Mouse (Mus musculus) intestine, embryonic 15.5 days (tissue): Measurements from ENCODE around the gene Nalcn. TPM values are rescaled to one million over a fixed set of nuclear protein-coding genes. Genes with fewer than 3 reads are reported as not detected.
"Not testable (repeated sequence)": the region's sequence is repeated elsewhere in the genome, so short reads cannot be mapped to it uniquely, and the experiment has no call there.

ENCODE experiments used
- ATAC-seq: fragments of 200-750 bp; cut with Nextera tagmentation; 2 replicates; pipeline ENCODE4 v1.8.0; 2017; ENCODE audit warnings: moderate TSS enrichment, moderate library complexity
- H3K27ac ChIP-seq: fragments of 300-500 bp; sonication (generic); 2 replicates; pipeline ENCODE4 v1.5.1; 2015; ENCODE audit warnings: mild to moderate bottlenecking, inconsistent platforms
- H3K27me3 ChIP-seq: fragments of 300-500 bp; sonication (generic); replicated peaks from 2 replicates; pipeline ENCODE4 v1.6.1; 2015; ENCODE audit warnings: inconsistent platforms
- H3K36me3 ChIP-seq: fragments of 300-500 bp; sonication (generic); 2 replicates; pipeline ENCODE4 v1.6.1; 2015; ENCODE audit warnings: inconsistent platforms
- H3K4me1 ChIP-seq: fragments of 300-500 bp; sonication (generic); replicated peaks from 2 replicates; pipeline ENCODE4 v1.6.1; 2015; ENCODE audit warnings: inconsistent platforms
- H3K4me2 ChIP-seq: fragments of 300-500 bp; sonication (generic); replicated peaks from 2 replicates; pipeline ENCODE4 v1.6.1; 2015; ENCODE audit warnings: mild to moderate bottlenecking, inconsistent platforms
- H3K4me3 ChIP-seq: fragments of 300-500 bp; sonication (generic); replicated peaks from 2 replicates; pipeline ENCODE4 v1.5.1; 2015; ENCODE audit warnings: inconsistent platforms
- H3K9ac ChIP-seq: fragments of 300-500 bp; sonication (generic); 2 replicates; pipeline ENCODE4 v1.6.1; 2015; ENCODE audit warnings: inconsistent platforms
- H3K9me3 ChIP-seq: fragments of 300-500 bp; sonication (generic); 2 replicates; pipeline ENCODE4 v1.6.1; 2016; ENCODE audit warnings: inconsistent platforms
- WGBS: fragments of 180-500 bp; shearing (Covaris S2); methylation state at CpG from one replicate; pipeline ENCODE4 v1.1.7; 2015; 5-methylcytosine and 5-hydroxymethylcytosine counted together
- polyA plus RNA-seq: library from polyadenylated mRNA; unstranded; fragments of >200 nt; fragmentation: Nextera tagmentation; extraction: Ambion mirVana; gene quantifications from 2 replicates; pipeline ENCODE4 v1.2.1, GENCODE M21; 2015

Nalcn gene
- 0.86 and 1.0 TPM in 2 replicates for polyA plus RNA-seq

DNA sequence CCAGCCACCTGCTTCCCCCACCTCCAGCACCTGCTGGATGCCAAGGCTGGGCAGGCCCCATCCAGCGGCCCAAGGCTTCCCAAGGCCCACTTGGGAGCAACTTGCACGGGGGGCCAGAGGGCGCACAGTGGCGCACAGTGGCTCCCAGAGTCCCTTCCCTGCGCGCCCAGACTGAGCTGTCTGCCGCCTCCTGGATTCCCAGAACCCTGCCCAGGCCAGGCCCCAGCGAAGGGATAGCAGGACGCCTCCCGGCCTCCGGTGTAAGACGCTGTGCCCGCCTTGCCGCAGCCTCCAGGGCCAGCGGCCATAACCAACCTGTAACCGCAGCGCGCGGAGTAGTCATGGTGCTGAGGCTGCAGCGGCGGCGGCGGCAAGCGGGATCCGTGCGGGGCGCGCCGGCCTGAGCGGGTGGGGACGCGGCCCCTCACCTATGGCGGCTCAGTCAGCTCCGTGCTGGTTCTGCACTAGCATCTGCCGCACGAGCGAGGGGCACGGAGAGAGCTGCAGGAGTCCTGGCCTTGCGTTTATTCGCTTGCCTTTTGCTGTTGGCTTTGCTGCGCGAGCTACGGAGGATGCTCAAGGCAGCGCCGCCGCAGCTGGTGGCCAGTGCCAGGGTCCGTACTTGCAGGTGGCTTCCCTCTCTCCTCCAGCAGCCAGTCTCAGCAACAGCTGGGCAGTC lies at the start of gene Nalcn:
Nalcn (minus strand) TSS at position 644 of the 679 bp plus-strand sequence.
- no peaks in the 10 kb centered on the region; the same call in 1 of the 2 replicates for H3K4me1 ChIP-seq
- ATAC-seq = peak; percentile 82
- no peak within 1 kb of the TSS; the same call in 1 of the 2 replicates for H3K27ac ChIP-seq
- 2% methylated on average over 47 of the region's 47 CpGs for WGBS
- H3K9ac ChIP-seq = peak within 1 kb of the TSS; percentile 21; the same call in 1 of the 2 replicates
- H3K4me2 ChIP-seq = peak within 1 kb of the TSS; percentile 86
- H3K9me3 ChIP-seq = no peaks in the 10 kb centered on the region
- peaks cover 13% of the 10 kb centered on the region for H3K27me3 ChIP-seq
- peak within 1 kb of the TSS; percentile 45 for H3K4me3 ChIP-seq
- no peaks in the 10 kb centered on the region for H3K36me3 ChIP-seq

DNA sequence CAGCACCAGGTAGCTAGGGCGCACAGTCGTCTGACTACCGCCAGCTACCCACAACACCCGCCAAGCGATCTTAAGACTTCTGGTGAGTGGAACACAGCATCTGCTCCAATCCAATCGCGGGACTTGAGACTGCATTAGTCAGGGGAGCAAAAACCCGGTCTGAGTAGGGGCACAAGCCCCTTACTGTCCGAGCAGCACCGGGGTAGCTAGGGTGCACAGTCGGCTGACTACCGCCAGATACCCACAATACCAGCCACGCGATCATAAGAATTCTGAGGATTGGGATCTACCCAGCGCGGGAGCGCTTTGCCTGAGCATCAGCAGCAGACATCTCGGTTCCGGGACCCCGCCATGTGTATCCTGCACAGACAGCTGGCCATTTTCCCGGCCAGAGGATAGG lies 44.1 kb upstream of the Nalcn start:
- not testable (repeated sequence) for H3K4me3 ChIP-seq, H3K9ac ChIP-seq, H3K9me3 ChIP-seq, H3K27ac ChIP-seq, H3K4me1 ChIP-seq, H3K4me2 ChIP-seq, ATAC-seq, H3K36me3 ChIP-seq, H3K27me3 ChIP-seq
- 74% methylated on average over 21 of the region's 21 CpGs for WGBS

DNA sequence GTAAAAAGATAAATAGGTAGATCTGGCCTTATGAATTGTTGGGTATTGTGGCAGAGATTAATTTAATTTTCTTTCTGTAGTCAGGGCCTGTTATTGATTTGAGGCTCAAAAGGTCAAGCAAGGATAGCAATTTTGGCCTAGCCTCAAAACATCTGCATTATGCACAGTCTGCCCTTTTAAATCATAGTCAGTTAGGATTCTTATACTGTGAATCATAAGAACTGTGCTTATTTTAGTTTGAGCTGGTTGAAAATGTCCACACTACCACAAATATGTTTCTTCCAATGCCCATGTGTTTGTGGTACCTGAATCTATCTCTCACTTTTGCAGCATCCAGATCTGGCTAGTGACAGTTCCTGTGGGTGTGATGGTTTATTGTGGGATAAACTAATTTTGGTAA lies 37.5 kb upstream of the Nalcn start:
- Histone ChIP-seq H3K27ac (no peak overlapping the region), H3K27me3 (no peaks in the 10 kb centered on the region), H3K4me3 (no peak overlapping the region), H3K9ac (no peak overlapping the region), H3K9me3 (no peaks in the 10 kb centered on the region), H3K4me1 (peaks cover 4% of the 10 kb centered on the region; the same call in 1 of the 2 replicates), H3K4me2 (no peak overlapping the region), H3K36me3 (no peaks in the 10 kb centered on the region)
- ATAC-seq = no peak

DNA sequence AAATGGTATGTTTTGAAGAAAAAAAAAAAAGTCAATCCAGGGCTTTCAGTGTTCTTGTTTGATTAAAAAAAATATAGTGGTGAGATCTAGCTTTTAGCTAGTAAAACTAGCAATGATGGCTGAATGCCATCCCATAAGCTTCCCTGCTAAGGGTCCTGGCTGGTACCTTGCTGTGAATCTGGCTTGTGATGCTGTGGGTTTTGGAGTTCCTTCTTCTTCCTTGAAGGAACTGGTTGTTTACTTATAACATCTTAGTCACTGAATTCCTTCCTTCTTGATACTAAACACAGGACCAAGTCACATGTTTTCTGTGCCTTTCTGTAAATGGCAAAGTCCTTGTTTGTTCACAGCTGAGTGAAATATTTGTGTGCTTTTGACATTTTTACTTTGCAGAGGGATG lies 36.3 kb upstream of the Nalcn start:
- Histone ChIP-seq H3K4me2 (no peak overlapping the region), H3K4me3 (no peak overlapping the region), H3K9me3 (no peaks in the 10 kb centered on the region), H3K4me1 (peaks cover 4% of the 10 kb centered on the region; the same call in 1 of the 2 replicates), H3K27ac (no peak overlapping the region), H3K9ac (no peak overlapping the region), H3K27me3 (no peaks in the 10 kb centered on the region), H3K36me3 (no peaks in the 10 kb centered on the region)
- ATAC-seq = no peak

DNA sequence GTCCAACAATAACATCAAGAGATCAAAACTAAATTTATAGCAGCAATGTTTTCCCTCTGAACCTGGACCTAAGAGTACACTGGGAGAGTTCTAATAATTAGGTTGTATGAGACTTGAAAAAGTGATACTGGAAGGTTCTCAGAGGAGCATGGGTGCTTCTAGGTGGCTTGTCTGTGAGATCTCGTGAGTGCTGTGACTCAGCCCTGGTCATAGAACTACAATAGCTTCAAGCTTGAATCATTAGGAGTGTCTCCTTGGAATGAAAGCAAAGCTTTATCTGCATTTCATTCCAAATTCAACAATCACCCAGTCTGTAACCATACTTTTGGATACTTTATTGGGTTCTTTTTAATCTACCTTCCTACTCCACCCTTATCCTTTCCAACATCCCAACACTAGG lies 35.4 kb upstream of the Nalcn start:
- Histone ChIP-seq H3K27me3 (no peaks in the 10 kb centered on the region), H3K9me3 (no peaks in the 10 kb centered on the region), H3K27ac (no peak overlapping the region), H3K9ac (no peak overlapping the region), H3K4me2 (no peak overlapping the region), H3K4me3 (no peak overlapping the region), H3K4me1 (peaks cover 4% of the 10 kb centered on the region; the same call in 1 of the 2 replicates), H3K36me3 (no peaks in the 10 kb centered on the region)
- 72% methylated on average over 1 of the region's 1 CpGs for WGBS
- ATAC-seq = no peak

DNA sequence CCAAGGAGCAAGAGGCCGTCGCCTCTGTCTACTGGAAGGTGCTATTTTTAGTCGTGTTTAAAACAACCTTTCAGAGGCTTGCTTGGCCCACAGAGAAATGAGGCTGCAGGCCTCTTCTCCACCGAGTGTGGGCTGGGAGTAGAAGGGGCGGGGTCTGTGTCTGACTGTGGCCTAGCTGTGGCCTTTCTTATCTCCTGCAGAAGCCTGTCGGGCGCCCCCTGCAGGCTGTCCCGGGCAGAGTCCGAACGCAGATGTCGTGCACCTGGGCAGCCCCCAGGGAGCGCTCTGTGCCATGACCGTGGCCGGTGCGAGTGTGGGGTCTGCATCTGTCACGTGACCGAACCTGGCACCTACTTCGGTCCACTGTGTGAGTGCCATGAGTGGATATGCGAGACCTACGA lies 34.1 kb upstream of the Nalcn start:
- no peak overlapping the region for H3K9ac ChIP-seq
- H3K4me1 ChIP-seq = peaks cover 4% of the 10 kb centered on the region; the same call in 1 of the 2 replicates
- H3K36me3 ChIP-seq = no peaks in the 10 kb centered on the region
- 0 out of 2 replicates have a peak overlapping the region, but pooled peaks have one; percentile 6 for H3K4me2 ChIP-seq
- no peaks in the 10 kb centered on the region for H3K27me3 ChIP-seq
- no peak overlapping the region for H3K4me3 ChIP-seq
- H3K9me3 ChIP-seq = no peaks in the 10 kb centered on the region
- 31% methylated on average over 20 of the region's 20 CpGs for WGBS
- ATAC-seq = peak; percentile 80
- no peak overlapping the region for H3K27ac ChIP-seq

DNA sequence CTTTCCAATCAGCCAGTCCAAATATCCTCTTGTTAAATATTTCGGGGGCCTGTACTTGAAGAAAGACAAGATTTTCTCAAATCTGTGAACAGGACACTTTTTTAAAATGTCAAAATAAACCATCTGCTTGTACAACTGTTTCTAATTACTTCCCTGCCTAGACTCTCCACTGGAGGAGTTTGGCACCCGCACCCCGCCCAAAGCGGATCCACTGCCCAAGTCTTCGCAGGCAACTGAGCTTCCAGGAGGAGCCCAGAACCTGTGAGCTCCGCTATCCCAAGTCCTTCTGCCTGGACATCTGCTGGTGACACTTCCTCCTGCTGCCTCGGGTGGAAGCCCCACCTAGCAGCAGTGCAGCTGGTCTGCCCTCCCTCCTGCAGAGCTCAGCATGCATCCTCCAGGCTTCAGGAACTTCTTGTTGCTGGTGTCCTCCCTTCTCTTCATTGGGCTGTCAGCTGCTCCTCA lies 33.0 kb upstream of the Nalcn start, which contains the start of gene Itgbl1:
Itgbl1 (plus strand) TSS at position 51 of the 465 bp plus-strand sequence.
- peaks cover 4% of the 10 kb centered on the region; the same call in 1 of the 2 replicates for H3K4me1 ChIP-seq
- H3K9ac ChIP-seq = no peak within 1 kb of the TSS
- 38% methylated on average over 7 of the region's 7 CpGs for WGBS
- no peak within 1 kb of the TSS for H3K27ac ChIP-seq
- no peaks in the 10 kb centered on the region for H3K9me3 ChIP-seq
- H3K27me3 ChIP-seq = no peaks in the 10 kb centered on the region
- no peak for ATAC-seq
- no peak within 1 kb of the TSS for H3K4me3 ChIP-seq
- H3K36me3 ChIP-seq = no peaks in the 10 kb centered on the region
- H3K4me2 ChIP-seq = no peak within 1 kb of the TSS

DNA sequence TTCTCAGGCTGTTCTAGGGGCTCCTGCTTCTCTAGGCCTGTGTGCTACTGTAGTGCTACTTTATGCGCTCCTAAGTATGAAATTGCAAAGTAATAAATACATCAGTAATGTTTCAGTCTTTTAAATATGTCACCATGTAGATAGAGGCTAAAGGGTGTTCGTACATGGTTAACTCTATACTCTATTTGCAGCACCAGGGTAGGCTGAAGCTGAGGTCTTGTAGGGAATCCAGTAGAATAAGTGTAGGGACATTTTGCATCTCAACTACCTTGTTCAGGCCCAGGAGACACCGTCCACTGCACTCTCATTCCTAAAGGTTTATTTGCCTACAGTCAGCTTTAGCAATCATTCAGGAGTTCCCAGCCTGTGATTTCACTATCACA lies 227 bp upstream of the Nalcn start:
- Histone ChIP-seq H3K27me3 (peaks cover 13% of the 10 kb centered on the region), H3K36me3 (no peaks in the 10 kb centered on the region), H3K27ac (no peak overlapping the region), H3K9ac (no peak overlapping the region), H3K4me2 (peak overlapping the region; percentile 86), H3K4me1 (no peaks in the 10 kb centered on the region; the same call in 1 of the 2 replicates), H3K9me3 (no peaks in the 10 kb centered on the region), H3K4me3 (peak overlapping the region; percentile 45)
- 63% methylated on average over 3 of the region's 3 CpGs for WGBS
- ATAC-seq = no peak

DNA sequence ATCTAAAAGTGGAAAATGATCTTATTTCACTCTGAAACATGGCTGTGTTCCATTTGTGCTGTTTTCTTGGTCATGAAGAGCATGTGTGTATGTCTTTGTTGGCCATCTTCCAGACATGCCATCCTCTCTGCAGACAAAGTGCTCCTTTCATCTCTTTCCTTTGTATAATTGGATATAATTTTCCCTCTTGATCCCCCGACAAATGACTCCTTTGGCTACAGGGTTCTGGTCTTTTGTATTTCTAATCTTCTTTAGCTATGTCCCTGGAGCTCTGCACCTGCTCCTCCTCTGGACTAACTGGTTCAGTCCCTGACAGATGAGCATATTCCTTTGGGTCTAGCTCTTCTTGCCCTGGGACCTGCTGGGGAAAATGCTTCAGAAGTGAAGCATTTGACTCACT lies 4.0 kb downstream of the Nalcn start:
- no peaks in the 10 kb centered on the region for H3K9me3 ChIP-seq
- H3K36me3 ChIP-seq = no peaks in the 10 kb centered on the region
- 72% methylated on average over 1 of the region's 1 CpGs for WGBS
- H3K27me3 ChIP-seq = peaks cover 13% of the 10 kb centered on the region
- H3K27ac ChIP-seq = no peak overlapping the region
- no peak; the same call in 1 of the 2 replicates for ATAC-seq
- no peak overlapping the region for H3K4me2 ChIP-seq
- no peak overlapping the region for H3K9ac ChIP-seq
- H3K4me3 ChIP-seq = no peak overlapping the region
- H3K4me1 ChIP-seq = no peaks in the 10 kb centered on the region; the same call in 1 of the 2 replicates

DNA sequence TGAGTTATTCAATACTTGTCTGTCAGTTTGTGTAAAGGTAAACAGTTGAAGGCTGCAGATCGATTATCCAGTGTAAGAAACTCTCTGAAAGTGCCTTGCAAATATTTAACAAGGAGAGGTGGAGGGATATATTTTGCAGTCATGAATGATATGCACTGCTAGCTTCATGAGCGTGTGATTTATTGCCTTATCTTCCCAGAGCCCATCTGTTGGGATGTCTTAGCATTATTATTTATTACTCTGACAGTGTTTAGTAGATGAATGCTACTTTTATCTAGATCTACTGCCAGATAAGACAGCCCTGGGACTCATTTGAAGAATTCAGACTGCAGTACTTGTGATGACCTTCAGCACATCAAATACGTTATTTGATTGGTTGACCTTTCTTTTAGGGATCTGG lies 31.7 kb downstream of the Nalcn start:
- H3K9ac ChIP-seq = no peak overlapping the region
- no peaks in the 10 kb centered on the region for H3K9me3 ChIP-seq
- H3K4me2 ChIP-seq = no peak overlapping the region
- H3K4me1 ChIP-seq = no peaks in the 10 kb centered on the region
- H3K36me3 ChIP-seq = no peaks in the 10 kb centered on the region
- no peaks in the 10 kb centered on the region for H3K27me3 ChIP-seq
- no peak overlapping the region for H3K27ac ChIP-seq
- ATAC-seq = no peak
- WGBS = 38% methylated on average over 3 of the region's 3 CpGs
- no peak overlapping the region for H3K4me3 ChIP-seq

DNA sequence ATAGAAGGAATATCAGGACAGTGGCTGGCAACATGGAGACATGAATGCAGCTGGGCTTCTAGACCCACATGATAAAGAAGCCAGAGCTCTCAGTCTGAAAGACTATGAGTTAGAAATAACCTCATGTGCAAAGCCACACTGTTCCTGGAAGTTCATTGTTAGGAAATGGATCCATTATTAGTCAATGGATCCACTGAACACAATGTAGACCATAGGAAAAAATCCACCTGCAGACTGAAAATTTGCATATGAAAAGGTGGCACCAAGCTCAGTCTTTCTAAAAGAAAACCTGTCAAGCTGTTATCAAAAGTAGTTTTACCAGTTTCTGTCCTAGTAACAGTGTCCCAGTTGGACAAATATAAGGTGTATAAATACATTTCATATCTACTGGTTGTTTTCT lies 39.5 kb downstream of the Nalcn start:
- Histone ChIP-seq H3K4me1 (no peaks in the 10 kb centered on the region), H3K4me3 (no peak overlapping the region), H3K9me3 (no peaks in the 10 kb centered on the region), H3K27me3 (no peaks in the 10 kb centered on the region), H3K36me3 (no peaks in the 10 kb centered on the region), H3K27ac (no peak overlapping the region), H3K9ac (no peak overlapping the region), H3K4me2 (no peak overlapping the region)
- no peak for ATAC-seq

DNA sequence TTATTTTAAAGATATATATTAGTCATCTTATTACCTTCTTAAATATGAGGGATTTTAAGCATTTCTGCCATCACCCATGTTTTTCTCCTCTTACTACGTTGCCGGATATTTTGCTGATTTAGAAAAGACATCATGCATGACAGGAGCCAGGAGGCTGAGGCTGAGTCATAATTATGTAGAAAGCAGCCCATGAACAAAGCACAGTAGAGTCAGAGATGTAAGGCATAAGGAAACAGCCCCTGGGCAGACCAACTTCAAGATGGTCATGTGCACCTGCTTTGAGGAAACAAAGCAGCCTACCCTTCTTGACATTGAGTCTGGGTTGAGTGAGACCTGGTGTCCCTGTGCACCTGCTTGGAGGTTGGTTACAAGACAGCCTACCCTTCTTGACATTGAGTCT lies 44.5 kb downstream of the Nalcn start:
- Histone ChIP-seq H3K36me3 (no peaks in the 10 kb centered on the region), H3K27me3 (no peaks in the 10 kb centered on the region), H3K4me1 (no peaks in the 10 kb centered on the region), H3K9ac (no peak overlapping the region), H3K4me2 (no peak overlapping the region), H3K4me3 (no peak overlapping the region), H3K9me3 (no peaks in the 10 kb centered on the region), H3K27ac (no peak overlapping the region)
- 85% methylated on average over 2 of the region's 2 CpGs for WGBS
- no peak for ATAC-seq

DNA sequence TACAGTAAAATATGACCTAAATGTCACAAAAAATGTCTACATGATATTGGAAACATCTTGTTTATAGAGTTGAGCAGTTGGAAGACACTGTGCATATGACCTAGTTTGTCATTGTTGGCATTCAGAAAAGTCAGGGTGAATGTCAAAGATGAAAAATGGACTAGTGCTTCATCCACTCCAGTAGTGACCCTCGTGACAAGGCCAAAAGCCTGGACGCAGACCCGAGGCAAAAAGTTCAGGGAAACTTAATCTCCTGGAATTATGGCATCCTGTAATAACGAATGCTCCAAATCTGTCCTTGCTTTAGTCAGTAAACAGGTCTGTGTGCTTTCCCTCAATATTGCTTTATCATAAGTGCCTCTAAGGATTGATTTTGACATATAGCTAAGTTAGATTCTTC lies 51.6 kb downstream of the Nalcn start:
- no peaks in the 10 kb centered on the region for H3K4me1 ChIP-seq
- H3K9me3 ChIP-seq = no peaks in the 10 kb centered on the region
- H3K27me3 ChIP-seq = no peaks in the 10 kb centered on the region
- no peak overlapping the region for H3K4me3 ChIP-seq
- no peaks in the 10 kb centered on the region for H3K36me3 ChIP-seq
- no peak overlapping the region for H3K4me2 ChIP-seq
- no peak overlapping the region for H3K27ac ChIP-seq
- WGBS = 76% methylated on average over 4 of the region's 4 CpGs
- ATAC-seq = no peak
- H3K9ac ChIP-seq = no peak overlapping the region
